Mouse (Mus musculus): ENCODE data around the gene Cpt1c. TPM values are rescaled to one million over a fixed set of nuclear protein-coding genes. Genes with fewer than 3 reads are reported as not detected.

The Cpt1c gene
- polyA plus RNA-seq, 1 experiment, result 5.6 TPM

- Histone ChIP-seq H3K27ac (ENCODE audit: insufficient read depth, low read depth, low read length) (no peak overlapping the region), H3K4me3 (ENCODE audit: insufficient read depth, low read depth, low read length) (no peak overlapping the region), H3K27me3 (replicated peaks; ENCODE audit: control insufficient read depth, insufficient read depth, low read length) (no peaks in the 10 kb centered on the region), H3K36me3 (ENCODE audit: control insufficient read depth, insufficient read depth, low read length) (no peaks in the 10 kb centered on the region), H3K4me1 (ENCODE audit: control insufficient read depth, insufficient read depth, low read length) (no peaks in the 10 kb centered on the region)
- DNase-seq, result no peak
- 56% methylated on average over 20 of the region's 20 CpGs for WGBS
- no peak for TF ChIP-seq CTCF (conservative IDR thresholded peaks at IDR 0.05; ENCODE audit: insufficient read depth, insufficient read length, low read depth, low read length)
- no peak for TF ChIP-seq POLR2A (IDR thresholded peaks at IDR 0.05; ENCODE audit: low read depth, low read length)
Observed at GRCm38 (mm10) chr7:44957183-44957835, 17.3 kb downstream of the Cpt1c start.

- Histone ChIP-seq H3K27me3 (replicated peaks; ENCODE audit: control insufficient read depth, insufficient read depth, low read length) (no peaks in the 10 kb centered on the region), H3K27ac (ENCODE audit: insufficient read depth, low read depth, low read length) (no peak overlapping the region), H3K36me3 (ENCODE audit: control insufficient read depth, insufficient read depth, low read length) (no peaks in the 10 kb centered on the region), H3K4me1 (ENCODE audit: control insufficient read depth, insufficient read depth, low read length) (0 out of 2 replicates have a peak, but pooled peaks cover 4% of the 10 kb centered on the region), H3K4me3 (ENCODE audit: insufficient read depth, low read depth, low read length) (no peak overlapping the region)
- DNase-seq, result no peak
- no peak for TF ChIP-seq CTCF (conservative IDR thresholded peaks at IDR 0.05; ENCODE audit: insufficient read depth, insufficient read length, low read depth, low read length)
- TF ChIP-seq POLR2A (IDR thresholded peaks at IDR 0.05; ENCODE audit: low read depth, low read length), result no peak
- 68% methylated on average over 6 of the region's 6 CpGs for WGBS
Observed at GRCm38 (mm10) chr7:44956266-44956665, 18.4 kb downstream of the Cpt1c start.

GRCm38 (mm10) chr7:44955628-44956027 is 19.0 kb downstream of the Cpt1c start:
- WGBS, result 45% methylated on average over 5 of the region's 5 CpGs
- TF ChIP-seq CTCF (conservative IDR thresholded peaks at IDR 0.05; ENCODE audit: insufficient read depth, insufficient read length, low read depth, low read length) (peak; percentile 50), POLR2A (IDR thresholded peaks at IDR 0.05; ENCODE audit: low read depth, low read length) (no peak)
- DNase-seq, result peak; percentile 30
- no peaks in the 10 kb centered on the region for H3K36me3 ChIP-seq (ENCODE audit: control insufficient read depth, insufficient read depth, low read length)
- no peaks in the 10 kb centered on the region for H3K27me3 ChIP-seq (replicated peaks; ENCODE audit: control insufficient read depth, insufficient read depth, low read length)
- 0 out of 2 replicates have a peak, but pooled peaks cover 4% of the 10 kb centered on the region for H3K4me1 ChIP-seq (ENCODE audit: control insufficient read depth, insufficient read depth, low read length)
- H3K27ac ChIP-seq (ENCODE audit: insufficient read depth, low read depth, low read length), result no peak overlapping the region
- H3K4me3 ChIP-seq (ENCODE audit: insufficient read depth, low read depth, low read length), result no peak overlapping the region

- Histone ChIP-seq H3K27ac (ENCODE audit: insufficient read depth, low read depth, low read length) (no peak overlapping the region), H3K4me1 (ENCODE audit: control insufficient read depth, insufficient read depth, low read length) (0 out of 2 replicates have a peak, but pooled peaks cover 4% of the 10 kb centered on the region), H3K36me3 (ENCODE audit: control insufficient read depth, insufficient read depth, low read length) (no peaks in the 10 kb centered on the region), H3K27me3 (replicated peaks; ENCODE audit: control insufficient read depth, insufficient read depth, low read length) (no peaks in the 10 kb centered on the region), H3K4me3 (ENCODE audit: insufficient read depth, low read depth, low read length) (no peak overlapping the region)
- TF ChIP-seq POLR2A (IDR thresholded peaks at IDR 0.05; ENCODE audit: low read depth, low read length) (no peak), CTCF (conservative IDR thresholded peaks at IDR 0.05; ENCODE audit: insufficient read depth, insufficient read length, low read depth, low read length) (no peak)
- 88% methylated on average over 12 of the region's 12 CpGs for whole genome bisulfite sequencing
- no peak for DNase-seq
Observed at GRCm38 (mm10) chr7:44954091-44954885, 20.4 kb downstream of the Cpt1c start.

- Histone ChIP-seq H3K4me1 (ENCODE audit: control insufficient read depth, insufficient read depth, low read length) (0 out of 2 replicates have a peak, but pooled peaks cover 4% of the 10 kb centered on the region), H3K27ac (ENCODE audit: insufficient read depth, low read depth, low read length) (no peak overlapping the region), H3K4me3 (ENCODE audit: insufficient read depth, low read depth, low read length) (no peak overlapping the region), H3K27me3 (replicated peaks; ENCODE audit: control insufficient read depth, insufficient read depth, low read length) (no peaks in the 10 kb centered on the region), H3K36me3 (ENCODE audit: control insufficient read depth, insufficient read depth, low read length) (no peaks in the 10 kb centered on the region)
- WGBS, result 73% methylated on average over 14 of the region's 14 CpGs
- TF ChIP-seq CTCF (conservative IDR thresholded peaks at IDR 0.05; ENCODE audit: insufficient read depth, insufficient read length, low read depth, low read length) (no peak), POLR2A (IDR thresholded peaks at IDR 0.05; ENCODE audit: low read depth, low read length) (no peak)
- no peak for DNase-seq
Observed at GRCm38 (mm10) chr7:44953561-44953960, 21.1 kb downstream of the Cpt1c start.

DNA sequence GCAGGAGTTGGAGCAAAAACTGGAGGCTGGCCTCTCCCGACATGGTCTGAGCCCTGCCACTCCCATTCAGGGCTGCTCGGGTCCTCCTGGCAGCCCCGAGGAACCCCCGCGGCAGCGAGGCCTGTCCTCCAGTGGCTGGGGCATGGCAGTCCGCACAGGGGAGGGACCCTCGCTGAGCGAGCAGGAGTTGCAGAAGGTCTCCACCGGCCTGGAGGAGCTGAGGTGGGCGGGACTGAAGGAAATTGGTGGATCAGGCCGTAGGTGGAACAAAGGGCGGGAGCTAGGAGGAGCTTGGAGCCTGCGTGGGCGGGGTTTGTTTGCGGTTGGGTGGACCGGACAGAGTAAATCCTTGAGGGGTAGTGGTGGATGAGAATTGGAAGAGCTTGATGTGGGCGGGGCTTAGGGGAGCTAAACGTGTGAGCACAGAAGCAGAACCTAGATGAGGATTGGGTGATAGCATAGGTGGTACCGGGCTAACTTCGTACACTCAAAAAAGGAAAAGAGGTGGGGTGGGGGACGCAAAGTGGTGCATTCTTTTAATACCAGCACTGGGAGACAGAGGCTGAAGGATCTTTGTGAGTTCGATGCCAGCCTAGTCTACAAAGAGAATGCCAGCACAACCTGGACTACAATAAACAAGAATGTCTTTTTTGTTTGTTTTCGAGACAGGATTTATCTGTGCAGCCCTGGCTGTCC is 21.9 kb downstream of the Cpt1c start:
- Histone ChIP-seq H3K4me1 (ENCODE audit: control insufficient read depth, insufficient read depth, low read length) (0 out of 2 replicates have a peak, but pooled peaks cover 4% of the 10 kb centered on the region), H3K4me3 (ENCODE audit: insufficient read depth, low read depth, low read length) (peak overlapping the region; percentile 60), H3K36me3 (ENCODE audit: control insufficient read depth, insufficient read depth, low read length) (no peaks in the 10 kb centered on the region), H3K27me3 (replicated peaks; ENCODE audit: control insufficient read depth, insufficient read depth, low read length) (no peaks in the 10 kb centered on the region), H3K27ac (ENCODE audit: insufficient read depth, low read depth, low read length) (no peak overlapping the region)
- TF ChIP-seq CTCF (conservative IDR thresholded peaks at IDR 0.05; ENCODE audit: insufficient read depth, insufficient read length, low read depth, low read length), result no peak
- no peak for TF ChIP-seq POLR2A (IDR thresholded peaks at IDR 0.05; ENCODE audit: low read depth, low read length)
- peak; percentile 97 for DNase-seq
- whole genome bisulfite sequencing, result 7% methylated on average over 24 of the region's 24 CpGs
